Mouse (Mus musculus) kidney, adult 2 months (tissue): ENCODE measurements around the gene Ift43.

Experiments
- CTCF ChIP-seq: fragments of 200-500 bp; conservative IDR thresholded peaks from 2 replicates; pipeline ENCODE4 v1.5.1; 2011; ENCODE audit warnings: low read depth, mild to moderate bottlenecking, control low read depth, low read length, moderate library complexity, mixed read lengths; ENCODE audit not compliant: insufficient read depth, insufficient read length
- POLR2A ChIP-seq: fragments of 200-500 bp; IDR thresholded peaks from one replicate; pipeline ENCODE4 v1.6.1; 2011; ENCODE audit warnings: low read depth, low read length, control low read depth

DNA sequence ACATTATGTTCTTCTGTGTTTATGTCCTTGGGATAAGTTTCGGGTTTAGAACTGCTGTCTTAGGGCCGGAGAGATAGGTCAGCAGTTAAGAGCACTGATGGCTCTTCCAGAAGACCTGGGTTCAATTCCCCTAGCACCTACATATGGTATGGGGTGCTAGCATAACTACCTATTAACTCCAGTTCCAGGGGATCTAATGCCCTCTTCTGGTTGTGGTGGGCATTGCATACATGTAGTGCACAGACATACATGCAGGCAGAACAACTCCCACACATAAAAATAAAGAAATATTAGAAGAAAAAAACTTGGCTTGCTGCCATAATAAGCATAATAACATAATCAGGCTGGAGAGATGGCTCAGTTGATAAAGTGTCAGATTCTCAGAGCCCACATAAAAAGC, 28.3 kb downstream of the Ift43 start:
- TF ChIP-seq POLR2A, result no peak
- no peak for TF ChIP-seq CTCF
